Mouse (Mus musculus) gastrocnemius, adult 2 months (tissue): ENCODE results near the gene Olfr95. TPM values are rescaled to one million over a fixed set of nuclear protein-coding genes. Genes with fewer than 3 reads are reported as not detected.
A peak's percentile ranks its signal among the peaks of the same experiment; 100 is the strongest.

ENCODE experiments used
- DNase-seq: peaks from one replicate; pipeline ENCODE4 v3.0.0; 2022
- H3K27ac ChIP-seq: fragments of 200-600 bp; 2 replicates; pipeline ENCODE4 v1.8.1; 2022; ENCODE audit warnings: mild to moderate bottlenecking
- H3K4me3 ChIP-seq: fragments of 200-600 bp; 2 replicates; pipeline ENCODE4 v1.8.1; 2022; ENCODE audit warnings: mild to moderate bottlenecking, moderate library complexity
- CTCF ChIP-seq: fragments of 200-600 bp; IDR thresholded peaks from 2 replicates; pipeline ENCODE4 v1.8.1; 2022; ENCODE audit warnings: antibody characterized with exemption, mild to moderate bottlenecking, moderate library complexity
- intact Hi-C: fragments of 180-260 bp; cut with DNase I; formaldehyde crosslinking; loops from one replicate; pipeline ENCODE4 v1.15.1; 2025
- total RNA-seq, 2 experiments: library from RNA; stranded (reverse); gene quantifications; 2 replicates each; pipeline ENCODE4 v1.2.3; 2021

The Olfr95 gene
- total RNA-seq, 2 experiments from 2014 or later = not detected

DNA sequence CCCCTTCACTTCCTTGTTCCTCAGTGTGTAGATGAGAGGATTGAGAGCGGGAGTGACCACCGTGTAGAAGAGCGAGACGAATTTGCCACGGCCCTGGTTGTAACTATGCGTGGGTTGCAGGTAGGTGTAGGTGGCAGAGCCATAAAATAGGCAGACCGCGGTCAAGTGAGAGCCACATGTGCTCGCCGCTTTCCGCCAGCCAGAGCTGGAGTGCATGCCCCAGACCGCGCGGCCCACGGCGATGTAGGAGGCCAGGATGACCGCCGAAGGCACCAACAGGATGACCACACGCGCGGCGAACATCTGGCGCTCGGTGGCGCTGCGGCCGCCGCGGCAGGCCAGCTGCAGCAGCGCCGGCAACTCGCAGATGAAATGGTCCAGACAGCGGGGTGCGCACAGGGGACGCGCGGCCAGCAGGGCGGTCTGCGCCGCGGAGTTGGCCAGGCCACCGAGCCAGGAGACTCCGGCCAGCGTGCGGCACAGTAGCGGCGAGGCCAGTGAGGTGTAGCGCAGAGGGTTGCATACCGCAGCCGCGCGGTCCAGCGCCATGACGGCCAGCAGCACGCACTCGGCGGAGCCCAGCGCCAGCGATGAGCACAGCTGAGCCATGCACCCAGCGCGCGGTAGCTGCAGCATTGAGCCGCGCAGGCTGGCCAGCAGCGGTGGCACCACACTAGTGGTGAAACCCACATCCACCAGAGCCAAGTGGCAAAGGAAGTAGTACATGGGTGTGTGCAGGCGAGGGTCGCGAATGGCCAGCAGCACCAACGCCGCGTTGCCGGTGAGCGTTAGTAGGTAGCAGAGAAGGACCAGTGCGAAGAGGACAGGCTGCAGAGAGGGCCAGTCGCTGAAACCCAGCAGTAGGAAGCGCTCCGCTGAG, 15.8 kb downstream of the Olfr95 start:
- TF ChIP-seq CTCF = no peak
- peak; percentile 30 for DNase-seq
- Histone ChIP-seq H3K27ac (no peak overlapping the region), H3K4me3 (peak overlapping the region; percentile 54)
- intact Hi-C loops = no loop called here

GRCm38 (mm10) chr17:37194782-37195181, 18.1 kb downstream of the Olfr95 start:
- Histone ChIP-seq H3K4me3 (no peak overlapping the region), H3K27ac (no peak overlapping the region)
- no peak for TF ChIP-seq CTCF
- intact Hi-C loops = no loop called here
- no peak for DNase-seq

- no peak for TF ChIP-seq CTCF
- no peak within 1 kb of the TSS for H3K27ac ChIP-seq
Measured at GRCm38 (mm10) chr17:37193656-37194055, 19.3 kb downstream of the Olfr95 start, which contains the start of gene Ubd. Ubd (plus strand) TSS chr17:37193892.

DNA sequence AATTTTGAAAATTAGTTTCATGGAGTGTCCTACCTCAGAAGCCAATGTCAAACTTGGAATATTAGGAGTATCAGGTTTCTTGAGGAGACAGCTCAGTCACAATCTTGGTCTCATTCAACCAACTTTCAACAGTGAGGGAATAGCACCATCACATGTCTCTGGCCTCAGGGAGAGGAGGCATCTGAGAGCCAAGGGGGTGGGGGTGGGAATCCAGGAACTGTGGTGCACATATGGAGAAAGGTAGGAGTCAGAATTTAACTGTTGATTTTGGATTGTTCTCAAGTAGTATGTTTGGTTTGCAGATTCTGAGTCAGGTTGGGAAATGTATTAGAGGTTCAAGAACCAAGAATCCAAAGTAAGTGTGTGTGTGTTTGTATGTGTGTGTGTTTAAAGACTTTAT, 19.9 kb downstream of the Olfr95 start:
- intact Hi-C loops = no loop called here
- Histone ChIP-seq H3K27ac (no peak overlapping the region), H3K4me3 (no peak overlapping the region)
- no peak for TF ChIP-seq CTCF
- no peak for DNase-seq

More at GRCm38 (mm10) chr17:37193656-37194055, 19.3 kb downstream of the Olfr95 start, which contains the start of gene Ubd:
- no peak within 1 kb of the TSS for H3K4me3 ChIP-seq
- DNase-seq = no peak
- intact Hi-C loops = no loop called here

DNA sequence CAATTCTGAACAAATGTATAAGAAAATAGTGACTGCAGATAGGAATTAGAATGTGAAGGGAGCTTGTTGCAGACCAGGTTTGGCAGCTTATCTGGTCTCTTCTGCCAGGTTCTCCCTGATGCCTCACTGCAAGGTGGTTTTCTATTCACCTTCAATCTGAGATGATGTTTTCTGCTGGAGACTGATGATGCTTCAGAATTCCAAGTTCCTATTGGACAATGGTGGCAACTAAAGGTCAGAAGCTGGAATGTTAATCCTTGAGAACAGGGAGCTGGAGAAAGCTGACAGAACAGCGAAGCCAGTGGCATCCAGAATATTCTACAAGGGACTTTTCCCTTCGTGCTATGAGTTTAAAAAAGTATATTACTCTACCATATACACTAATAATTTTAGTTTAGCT, 22.2 kb downstream of the Olfr95 start:
- H3K27ac ChIP-seq = no peak overlapping the region
- no peak for DNase-seq
- intact Hi-C loops = no loop called here
- no peak overlapping the region for H3K4me3 ChIP-seq
- TF ChIP-seq CTCF = no peak

DNA sequence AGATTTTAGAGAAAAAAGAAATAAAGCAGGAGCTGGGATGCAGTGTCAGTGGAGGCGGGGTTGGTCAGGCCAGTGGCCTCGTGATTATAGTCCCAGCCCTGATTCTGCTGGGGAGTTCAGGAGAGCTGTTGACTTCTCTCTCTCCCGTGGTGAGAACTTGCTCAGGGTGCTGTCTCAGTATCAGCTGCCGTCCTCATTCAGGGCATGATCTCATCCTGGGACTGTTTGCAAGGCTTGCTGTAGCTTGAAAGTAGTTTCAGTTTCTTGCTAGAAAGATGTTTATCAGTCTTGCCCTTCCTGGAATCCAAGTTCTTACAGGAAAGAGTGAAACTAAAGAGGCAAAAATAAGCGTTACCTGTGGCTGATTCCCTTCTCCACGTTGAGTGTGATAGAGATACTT, 27.4 kb downstream of the Olfr95 start:
- no peak for TF ChIP-seq CTCF
- Histone ChIP-seq H3K27ac (no peak overlapping the region), H3K4me3 (no peak overlapping the region)
- intact Hi-C loops = no loop called here
- no peak for DNase-seq

DNA sequence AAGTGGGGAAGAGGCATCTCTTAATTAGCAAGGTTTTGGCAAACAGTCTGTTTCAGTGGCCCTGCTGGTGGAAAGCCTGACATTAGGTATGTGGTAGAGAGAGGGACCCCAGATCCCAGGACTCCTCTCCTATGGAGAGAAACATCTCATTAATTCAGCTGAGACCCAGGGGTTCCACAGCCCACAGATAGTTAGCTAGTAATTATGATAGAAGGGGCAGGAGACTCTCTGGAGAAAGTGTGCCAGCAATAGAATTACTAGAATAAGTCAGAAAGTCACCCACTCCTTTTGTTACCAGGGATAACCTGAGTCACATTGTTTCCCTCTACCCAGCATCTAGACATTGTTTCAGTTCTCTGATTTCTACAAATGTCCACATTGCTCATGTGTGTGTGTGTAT, 51.5 kb downstream of the Olfr95 start, which contains the start of gene Olfr93:
Gene Olfr93, minus strand, starts transcription at position 101 of the 400 bp plus-strand sequence.
- no peak for TF ChIP-seq CTCF
- no peak within 1 kb of the TSS for H3K4me3 ChIP-seq
- H3K27ac ChIP-seq = no peak within 1 kb of the TSS
- no peak for DNase-seq
- intact Hi-C loops = no loop called here

Other genes starting within 250 kb of the Olfr95 start
- gene 2410137M14Rik, start 231.9 kb downstream of the Olfr95 start, total RNA-seq = under 1 TPM in 1 of 2 experiments, not detected in 1; 0.45 TPM
- under 1 TPM in 1 of 2 experiments, not detected in 1; 0.10 TPM for gene H2-M5, start 223.6 kb downstream of the Olfr95 start, total RNA-seq
- 1 to 10 TPM in 1 of 2 experiments, under 1 TPM in 1; 0.23 to 1.3 TPM for gene Zfp57, start 212.0 kb downstream of the Olfr95 start, total RNA-seq
- gene Mog, start 189.7 kb downstream of the Olfr95 start, total RNA-seq = not detected
- 1 to 10 TPM; 8.5 to 9.1 TPM for gene Gabbr1, start 167.2 kb downstream of the Olfr95 start, total RNA-seq
- gene Olfr90, start 124.6 kb downstream of the Olfr95 start, total RNA-seq = not detected
- gene Olfr91, start 114.8 kb downstream of the Olfr95 start, total RNA-seq = not detected
- not detected for gene Olfr92, start 93.0 kb downstream of the Olfr95 start, total RNA-seq
- not detected for gene Olfr93, start 51.6 kb downstream of the Olfr95 start, total RNA-seq
- not detected for gene Ubd, start 19.2 kb downstream of the Olfr95 start, total RNA-seq
- gene Olfr94, start 12.1 kb downstream of the Olfr95 start, total RNA-seq = not detected
- gene Olfr96, start 7.0 kb upstream of the Olfr95 start, total RNA-seq = not detected
- not detected for gene Olfr97, start 24.2 kb upstream of the Olfr95 start, total RNA-seq
- not detected for gene Olfr98, start 50.6 kb upstream of the Olfr95 start, total RNA-seq
- 1 to 10 TPM in 1 of 2 experiments, under 1 TPM in 1; 0.77 to 1.6 TPM for gene H2-M3, start 57.1 kb upstream of the Olfr95 start, total RNA-seq
- gene Olfr99, start 70.3 kb upstream of the Olfr95 start, total RNA-seq = not detected
- gene Olfr101, start 91.2 kb upstream of the Olfr95 start, total RNA-seq = not detected
- gene Olfr102, start 103.9 kb upstream of the Olfr95 start, total RNA-seq = not detected
- not detected for gene Olfr103, start 126.6 kb upstream of the Olfr95 start, total RNA-seq
- not detected for gene Olfr104-ps, start 146.5 kb upstream of the Olfr95 start, total RNA-seq
- gene Olfr105-ps, start 165.9 kb upstream of the Olfr95 start, total RNA-seq = not detected
- gene Olfr106-ps, start 177.3 kb upstream of the Olfr95 start, total RNA-seq = not detected
- not detected for gene Olfr107, start 186.1 kb upstream of the Olfr95 start, total RNA-seq
- gene Olfr108, start 232.4 kb upstream of the Olfr95 start, total RNA-seq = not detected
- gene Olfr109, start 245.8 kb upstream of the Olfr95 start, total RNA-seq = not detected